Mouse (Mus musculus) midbrain, embryonic 10.5 days (tissue): ENCODE data around the gene Sox5. TPM values are rescaled to one million over a fixed set of nuclear protein-coding genes. Genes with fewer than 3 reads are reported as not detected.

Source experiments
- DNase-seq: peaks from one replicate; pipeline ENCODE4 v3.0.0-alpha.2; 2017; ENCODE audit warnings: low spot score
- H3K27ac ChIP-seq: fragments of 300-500 bp; sonication (generic); replicated peaks from 2 replicates; pipeline ENCODE4 v1.5.1; 2016; ENCODE audit warnings: mild to moderate bottlenecking
- H3K27me3 ChIP-seq: fragments of 300-500 bp; sonication (generic); 2 replicates; pipeline ENCODE4 v1.6.1; 2016; ENCODE audit warnings: low read depth, mild to moderate bottlenecking; ENCODE audit not compliant: poor library complexity, severe bottlenecking
- H3K36me3 ChIP-seq: fragments of 300-500 bp; sonication (generic); 2 replicates; pipeline ENCODE4 v1.6.1; 2016; ENCODE audit warnings: mild to moderate bottlenecking, moderate library complexity
- H3K4me1 ChIP-seq: fragments of 300-500 bp; sonication (generic); 2 replicates; pipeline ENCODE4 v1.6.1; 2016
- H3K4me3 ChIP-seq: fragments of 300-500 bp; sonication (generic); 2 replicates; pipeline ENCODE4 v1.5.1; 2016; ENCODE audit warnings: mild to moderate bottlenecking, moderate library complexity
- H3K9me3 ChIP-seq: fragments of 300-500 bp; sonication (generic); replicated peaks from 2 replicates; pipeline ENCODE4 v1.6.1; 2016; ENCODE audit warnings: mild to moderate bottlenecking
- WGBS: fragments of 180-500 bp; shearing (Covaris S2); methylation state at CpG from one replicate; pipeline ENCODE4 v1.1.7; 2016; 5-methylcytosine and 5-hydroxymethylcytosine counted together
- polyA plus RNA-seq: library from polyadenylated mRNA; unstranded; fragments of >200 nt; fragmentation: Nextera tagmentation; extraction: Ambion mirVana; gene quantifications from 2 replicates; pipeline ENCODE4 v1.2.1, GENCODE M21; 2016

Gene Sox5
- polyA plus RNA-seq, 1 experiment from 2014 or later, result 28.2 TPM

GRCm38 (mm10) chr6:143867029-143867428 lies 914.7 kb downstream of the Sox5 start:
- Histone ChIP-seq H3K27ac (no peak overlapping the region), H3K4me3 (no peak overlapping the region), H3K9me3 (no peaks in the 10 kb centered on the region), H3K4me1 (peaks cover 22% of the 10 kb centered on the region), H3K27me3 (no peaks in the 10 kb centered on the region), H3K36me3 (no peaks in the 10 kb centered on the region)
- DNase-seq, result no peak
- 75% methylated on average over 5 of the region's 5 CpGs for WGBS

- H3K27ac ChIP-seq, result no peak overlapping the region
- WGBS, result 71% methylated on average over 9 of the region's 9 CpGs
These were observed 915.2 kb downstream of the Sox5 start for GRCm38 (mm10) chr6:143866566-143866965.

GRCm38 (mm10) chr6:143862611-143863110 lies 919.1 kb downstream of the Sox5 start:
- DNase-seq, result no peak
- Histone ChIP-seq H3K4me3 (no peak overlapping the region), H3K36me3 (no peaks in the 10 kb centered on the region), H3K4me1 (peaks cover 45% of the 10 kb centered on the region), H3K9me3 (no peaks in the 10 kb centered on the region), H3K27me3 (no peaks in the 10 kb centered on the region), H3K27ac (no peak overlapping the region)
- 82% methylated on average over 6 of the region's 6 CpGs for WGBS

More at GRCm38 (mm10) chr6:143866566-143866965, 915.2 kb downstream of the Sox5 start:
- H3K4me3 ChIP-seq, result no peak overlapping the region
- no peaks in the 10 kb centered on the region for H3K27me3 ChIP-seq
- DNase-seq, result no peak
- no peaks in the 10 kb centered on the region for H3K36me3 ChIP-seq
- H3K9me3 ChIP-seq, result no peaks in the 10 kb centered on the region
- peaks cover 23% of the 10 kb centered on the region for H3K4me1 ChIP-seq

GRCm38 (mm10) chr6:143860036-143860435 lies 921.7 kb downstream of the Sox5 start:
- Histone ChIP-seq H3K9me3 (no peaks in the 10 kb centered on the region), H3K36me3 (no peaks in the 10 kb centered on the region), H3K4me1 (peaks cover 33% of the 10 kb centered on the region), H3K27me3 (no peaks in the 10 kb centered on the region), H3K27ac (no peak overlapping the region), H3K4me3 (no peak overlapping the region)
- WGBS, result 90% methylated on average over 7 of the region's 7 CpGs
- DNase-seq, result no peak

GRCm38 (mm10) chr6:143859535-143859934 lies 922.2 kb downstream of the Sox5 start:
- no peak for DNase-seq
- H3K27me3 ChIP-seq, result no peaks in the 10 kb centered on the region
- H3K4me1 ChIP-seq, result peaks cover 33% of the 10 kb centered on the region
- no peak overlapping the region for H3K27ac ChIP-seq
- H3K4me3 ChIP-seq, result no peak overlapping the region
- H3K9me3 ChIP-seq, result no peaks in the 10 kb centered on the region
- no peaks in the 10 kb centered on the region for H3K36me3 ChIP-seq
- 87% methylated on average over 15 of the region's 15 CpGs for WGBS

GRCm38 (mm10) chr6:143858551-143858950 lies 923.2 kb downstream of the Sox5 start:
- Histone ChIP-seq H3K4me3 (no peak overlapping the region), H3K4me1 (peaks cover 31% of the 10 kb centered on the region), H3K27me3 (no peaks in the 10 kb centered on the region), H3K27ac (no peak overlapping the region), H3K36me3 (no peaks in the 10 kb centered on the region), H3K9me3 (no peaks in the 10 kb centered on the region)
- 92% methylated on average over 2 of the region's 2 CpGs for WGBS
- DNase-seq, result no peak

- Histone ChIP-seq H3K27ac (no peak overlapping the region), H3K27me3 (no peaks in the 10 kb centered on the region), H3K9me3 (no peaks in the 10 kb centered on the region), H3K4me3 (no peak overlapping the region), H3K36me3 (no peaks in the 10 kb centered on the region), H3K4me1 (peaks cover 23% of the 10 kb centered on the region)
- WGBS, result 89% methylated on average over 7 of the region's 7 CpGs
- no peak for DNase-seq
These were observed 924.4 kb downstream of the Sox5 start for GRCm38 (mm10) chr6:143857376-143857775.

- DNase-seq, result no peak
- Histone ChIP-seq H3K27me3 (no peaks in the 10 kb centered on the region), H3K9me3 (no peaks in the 10 kb centered on the region), H3K4me1 (peaks cover 11% of the 10 kb centered on the region; the same call in 1 of the 2 replicates), H3K4me3 (no peak overlapping the region), H3K27ac (no peak overlapping the region), H3K36me3 (no peaks in the 10 kb centered on the region)
- WGBS, result 85% methylated on average over 12 of the region's 12 CpGs
These were observed 926.4 kb downstream of the Sox5 start for GRCm38 (mm10) chr6:143855421-143855820.

- no peak for DNase-seq
- H3K27me3 ChIP-seq, result no peaks in the 10 kb centered on the region
- no peak overlapping the region for H3K4me3 ChIP-seq
- H3K27ac ChIP-seq, result no peak overlapping the region
- no peaks in the 10 kb centered on the region for H3K4me1 ChIP-seq
- no peaks in the 10 kb centered on the region for H3K9me3 ChIP-seq
- WGBS, result 90% methylated on average over 3 of the region's 3 CpGs
- no peaks in the 10 kb centered on the region for H3K36me3 ChIP-seq
These were observed 927.7 kb downstream of the Sox5 start for GRCm38 (mm10) chr6:143854031-143854430.

- H3K27ac ChIP-seq, result no peak overlapping the region
- H3K4me3 ChIP-seq, result no peak overlapping the region
- H3K27me3 ChIP-seq, result no peaks in the 10 kb centered on the region
- H3K9me3 ChIP-seq, result no peaks in the 10 kb centered on the region
- H3K4me1 ChIP-seq, result no peaks in the 10 kb centered on the region
- no peaks in the 10 kb centered on the region for H3K36me3 ChIP-seq
- no peak for DNase-seq
These were observed 936.0 kb downstream of the Sox5 start for GRCm38 (mm10) chr6:143845761-143846160.

GRCm38 (mm10) chr6:143844701-143844970 lies 937.1 kb downstream of the Sox5 start:
- no peaks in the 10 kb centered on the region for H3K9me3 ChIP-seq
- no peak for DNase-seq
- no peaks in the 10 kb centered on the region for H3K27me3 ChIP-seq
- H3K36me3 ChIP-seq, result no peaks in the 10 kb centered on the region
- no peak overlapping the region for H3K4me3 ChIP-seq
- 91% methylated on average over 3 of the region's 3 CpGs for WGBS
- no peaks in the 10 kb centered on the region for H3K4me1 ChIP-seq
- no peak overlapping the region for H3K27ac ChIP-seq

- Histone ChIP-seq H3K27ac (no peak overlapping the region), H3K27me3 (no peaks in the 10 kb centered on the region), H3K4me1 (no peaks in the 10 kb centered on the region), H3K4me3 (no peak overlapping the region), H3K36me3 (no peaks in the 10 kb centered on the region), H3K9me3 (no peaks in the 10 kb centered on the region)
- no peak for DNase-seq
- WGBS, result 89% methylated on average over 10 of the region's 10 CpGs
These were observed 937.7 kb downstream of the Sox5 start for GRCm38 (mm10) chr6:143843933-143844700.

GRCm38 (mm10) chr6:143841954-143842353 lies 939.8 kb downstream of the Sox5 start:
- WGBS, result 93% methylated on average over 7 of the region's 7 CpGs
- H3K4me1 ChIP-seq, result no peaks in the 10 kb centered on the region
- no peaks in the 10 kb centered on the region for H3K27me3 ChIP-seq
- H3K9me3 ChIP-seq, result no peaks in the 10 kb centered on the region
- no peak overlapping the region for H3K27ac ChIP-seq
- no peaks in the 10 kb centered on the region for H3K36me3 ChIP-seq
- no peak for DNase-seq
- no peak overlapping the region for H3K4me3 ChIP-seq
